Mouse (Mus musculus): ENCODE measurements around the gene Plcl2.
"Not testable (repeated sequence)": the region's sequence is repeated elsewhere in the genome, so short reads cannot be mapped to it uniquely, and the experiment has no call there.

Gene Plcl2

DNA sequence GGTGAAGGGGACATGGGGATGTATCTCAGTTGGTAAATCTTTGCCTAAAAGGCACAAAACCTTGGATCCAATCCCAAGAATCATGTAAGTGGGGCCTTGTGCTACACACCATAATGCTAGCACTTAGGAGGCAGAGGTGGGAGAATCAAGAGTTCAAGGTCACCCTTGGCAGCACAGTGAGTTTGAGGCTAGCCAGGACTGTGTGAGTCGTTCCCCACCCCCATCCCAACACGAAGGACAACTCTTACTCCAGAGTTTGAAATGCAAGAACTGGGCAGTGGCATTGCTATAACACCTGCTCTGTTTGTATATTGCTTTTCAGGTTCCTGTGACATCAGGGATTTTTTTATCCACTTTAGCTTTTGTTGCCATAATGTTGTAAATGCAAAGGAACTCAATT, 28.6 kb downstream of the Plcl2 start:
- DNase-seq = no peak

DNA sequence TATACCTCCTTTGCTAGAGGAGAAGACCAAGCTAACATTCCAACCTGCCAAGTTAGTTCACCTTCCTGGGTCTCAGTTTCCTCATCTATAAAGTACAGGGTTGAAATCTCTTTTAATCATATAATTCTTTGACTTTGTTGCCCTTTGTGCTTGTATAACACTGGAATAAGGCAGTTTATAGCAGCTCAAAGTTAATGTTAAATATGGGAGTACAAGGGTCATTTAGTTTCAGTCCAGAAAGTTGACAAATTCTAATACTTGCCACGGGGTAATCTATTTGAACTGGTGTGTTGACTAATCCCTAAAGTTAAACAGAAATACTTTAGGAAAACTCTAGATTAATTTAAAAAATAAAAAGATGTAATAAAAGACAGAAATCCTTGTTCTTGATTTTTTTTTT, 35.7 kb downstream of the Plcl2 start:
- no peak for DNase-seq

DNA sequence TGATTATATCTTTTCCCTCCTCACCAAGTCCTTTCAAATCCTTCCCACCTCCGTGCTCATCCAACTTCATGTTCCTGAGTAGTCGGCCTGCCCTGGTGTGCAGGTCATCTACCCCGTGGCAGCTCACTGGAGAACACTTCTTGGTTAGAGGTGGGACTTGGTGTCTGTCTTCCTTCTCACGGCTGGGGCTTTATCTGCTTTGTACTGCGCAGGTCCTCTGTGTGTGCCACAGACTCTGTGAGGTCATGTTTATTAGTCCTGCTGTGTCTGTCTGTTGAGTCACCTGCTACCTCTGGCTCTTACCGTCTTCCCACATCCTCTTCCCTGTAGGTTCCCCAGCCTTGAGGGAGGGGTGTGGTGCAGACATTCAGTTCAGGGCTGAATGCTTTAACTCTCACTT, 36.1 kb downstream of the Plcl2 start:
- no peak for DNase-seq

DNA sequence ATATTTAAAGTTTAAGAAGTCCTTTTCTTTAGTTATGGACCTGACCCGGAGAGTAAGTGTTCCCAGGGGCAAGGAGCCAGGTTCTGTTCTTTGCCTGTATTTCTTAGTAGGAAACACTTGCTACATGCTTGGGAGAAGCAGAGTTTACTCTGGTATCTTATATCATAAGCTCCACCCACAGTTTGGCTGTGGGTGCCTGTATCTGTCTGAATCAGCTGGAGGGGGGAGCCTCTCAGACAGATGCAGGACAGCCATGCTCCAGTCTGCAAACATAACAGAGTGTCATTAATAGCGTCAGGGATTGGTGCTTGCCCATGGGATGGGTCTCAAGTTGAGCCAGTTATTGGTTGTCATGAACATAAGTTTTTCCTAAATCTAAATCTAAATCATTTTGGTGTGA, 42.9 kb downstream of the Plcl2 start:
- no peak for DNase-seq

DNA sequence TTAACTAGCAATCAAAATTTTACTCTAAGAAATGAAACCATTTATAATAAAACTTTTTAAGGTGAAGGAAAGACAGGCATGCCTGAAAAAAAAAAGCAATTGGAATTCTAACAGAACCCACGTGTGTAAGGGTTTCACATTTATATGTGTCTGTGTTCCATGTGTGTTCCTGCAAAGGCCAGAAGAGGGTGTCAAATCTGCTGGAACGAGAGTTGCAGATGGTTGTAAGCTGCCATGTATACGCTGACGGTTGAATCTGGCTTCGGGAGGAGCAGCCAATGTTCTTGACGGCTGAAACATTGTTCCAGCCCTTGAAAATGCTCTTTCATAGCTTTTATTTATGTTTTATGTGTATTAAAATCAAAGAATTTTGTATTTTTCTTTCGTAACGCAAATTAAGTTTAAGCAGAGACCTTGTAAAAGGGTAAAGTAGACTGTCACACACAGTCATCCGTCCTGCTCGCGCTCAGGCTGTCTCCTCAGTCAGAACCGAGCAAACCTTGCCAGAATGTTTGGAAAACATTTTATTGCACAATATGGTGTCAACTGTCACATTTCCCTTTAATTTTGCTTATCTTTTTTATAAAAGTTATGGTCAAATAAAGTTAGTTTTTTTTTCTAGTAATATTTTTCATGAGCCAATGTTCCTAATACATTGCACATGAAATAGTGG, 48.5 kb downstream of the Plcl2 start:
- no peak for DNase-seq

DNA sequence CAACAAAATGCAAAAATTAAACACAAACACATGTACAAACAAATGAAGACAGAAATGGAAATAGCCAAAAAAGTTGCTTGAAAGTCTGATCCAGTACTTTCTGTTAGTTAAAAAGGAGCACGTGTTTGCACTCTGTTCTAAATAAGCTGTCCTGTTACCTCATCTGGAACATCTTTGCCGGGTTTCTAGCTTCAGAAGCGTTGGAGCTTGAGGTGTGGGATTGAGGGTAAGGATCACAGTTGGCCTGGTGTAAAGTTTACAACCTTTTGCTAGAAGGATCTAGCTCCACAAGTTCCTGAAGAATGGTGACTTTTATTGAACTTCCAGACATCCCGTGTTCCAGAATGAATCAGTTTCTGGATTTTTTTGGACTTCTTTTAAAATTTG, 49.0 kb downstream of the Plcl2 start:
- DNase-seq = no peak

DNA sequence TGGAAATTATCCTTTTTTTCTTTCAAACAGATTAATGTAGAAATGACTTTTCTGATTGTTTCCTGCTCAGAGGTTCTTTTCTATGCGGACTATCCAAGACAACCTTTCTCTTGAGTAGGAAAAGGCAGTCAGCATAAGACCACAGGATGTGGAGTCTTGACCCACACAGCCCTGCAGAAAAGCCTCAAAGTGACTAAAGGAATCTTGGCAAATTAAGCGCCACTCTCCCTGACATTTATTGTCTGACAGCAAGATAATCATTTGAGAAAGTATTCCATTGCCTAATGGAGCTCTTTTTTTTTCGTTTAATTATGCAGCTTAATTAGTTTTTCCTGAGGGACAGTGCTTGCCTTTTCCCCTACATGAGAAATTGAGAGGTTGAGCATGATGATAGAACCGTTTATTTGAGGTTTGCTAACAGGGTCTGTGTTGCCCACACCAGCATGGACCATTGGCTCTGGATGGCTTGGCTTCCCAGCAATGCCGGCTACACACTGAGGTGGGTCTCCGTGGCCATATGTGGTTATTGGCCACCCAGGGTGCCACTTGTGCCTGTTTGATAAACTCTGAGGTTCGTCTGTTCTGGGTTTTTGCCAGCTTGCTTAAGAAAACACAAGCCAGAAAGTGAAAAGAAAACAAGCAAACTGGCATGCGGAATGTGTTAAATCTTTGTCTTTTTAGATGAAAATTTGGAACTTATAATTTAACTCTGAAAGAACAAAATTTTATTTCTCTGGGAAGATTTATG, 56.3 kb downstream of the Plcl2 start:
- DNase-seq = no peak

DNA sequence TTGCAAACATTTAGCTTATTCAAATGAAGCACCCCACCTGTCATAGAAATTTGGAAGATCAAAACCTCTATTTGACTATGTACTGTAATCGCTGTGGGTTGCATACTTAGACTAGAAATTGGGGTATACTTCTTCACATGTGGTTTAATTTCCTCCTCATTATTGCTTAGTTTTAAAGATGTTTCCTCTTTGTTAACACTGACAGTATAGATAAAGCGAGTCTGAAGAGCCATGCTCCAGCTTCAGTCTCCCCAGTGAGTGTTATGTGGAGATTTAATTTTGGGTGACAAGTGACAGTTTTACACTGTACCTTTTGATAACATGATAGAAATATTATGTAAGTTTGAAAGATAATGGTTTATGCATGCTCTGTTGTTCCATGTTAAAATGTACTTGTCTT, 59.6 kb downstream of the Plcl2 start:
- no peak for DNase-seq

DNA sequence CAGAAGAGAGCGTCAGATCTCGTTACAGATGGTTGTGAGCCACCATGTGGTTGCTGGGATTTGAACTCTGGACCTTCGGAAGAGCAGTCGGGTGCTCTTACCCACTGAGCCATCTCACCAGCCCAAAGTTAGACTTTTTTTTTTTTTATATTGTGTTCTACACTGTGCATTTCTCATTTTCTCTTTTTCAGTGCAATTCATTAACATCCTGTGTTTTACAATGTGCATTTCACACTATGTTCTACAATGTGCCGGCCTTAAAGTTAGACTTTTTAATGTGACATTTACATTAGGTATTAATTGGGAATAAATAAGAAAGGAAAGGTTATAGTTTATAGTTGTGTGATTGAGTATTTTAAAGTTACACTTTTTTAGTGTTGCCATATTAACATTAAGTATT, 61.0 kb downstream of the Plcl2 start:
- not testable (repeated sequence) for DNase-seq

DNA sequence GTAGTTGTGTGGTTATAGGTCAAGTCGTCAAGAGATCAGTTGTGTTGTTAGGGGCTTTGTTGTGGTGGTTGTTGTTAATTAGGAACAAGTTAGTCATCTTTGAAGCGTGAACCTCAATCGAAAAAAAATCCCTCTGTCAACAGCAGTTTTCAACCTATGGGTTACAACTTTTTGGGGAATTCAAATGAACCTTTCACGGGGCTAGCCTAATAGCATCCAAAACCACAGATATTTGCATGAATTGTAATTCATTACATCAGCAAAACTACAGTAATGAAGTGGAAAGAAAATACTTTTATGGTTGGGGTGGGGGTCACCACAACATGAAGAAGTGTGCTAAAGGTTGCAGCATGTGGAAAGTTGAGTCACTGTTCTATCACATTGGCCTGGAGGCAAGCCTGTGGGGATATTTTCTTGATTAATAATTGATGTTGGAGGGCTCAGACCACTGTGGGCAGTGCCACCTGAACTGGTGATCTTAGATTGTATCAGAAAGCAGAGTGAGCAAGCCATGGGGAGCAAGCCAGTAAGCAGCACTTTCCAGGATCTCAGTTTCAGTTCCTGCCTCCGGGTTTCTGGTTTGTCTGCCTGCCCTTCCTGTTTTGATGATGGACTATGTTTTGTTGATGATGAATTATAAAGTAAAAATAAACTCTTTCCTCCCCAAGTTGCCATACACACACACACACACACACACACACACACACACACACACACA, 61.6 kb downstream of the Plcl2 start:
- DNase-seq = no peak

DNA sequence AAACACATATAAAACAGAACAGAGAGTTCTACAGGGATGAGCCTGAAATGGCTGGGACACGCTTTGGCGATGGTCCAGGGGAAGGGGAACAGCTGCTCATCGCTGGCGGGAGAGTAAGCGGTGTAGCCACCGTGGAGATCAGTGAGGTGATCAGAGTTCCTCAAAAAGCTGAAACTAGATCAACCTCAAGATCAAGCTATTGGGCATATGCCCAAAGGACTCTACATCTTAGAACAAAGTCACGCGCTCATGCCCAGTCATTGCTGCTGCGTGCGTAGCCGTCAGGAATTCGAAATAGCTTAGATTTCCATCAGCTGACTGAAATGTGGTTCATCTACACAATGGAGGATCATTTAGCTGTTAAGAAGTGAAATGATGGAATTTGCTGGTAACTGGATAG, 65.0 kb downstream of the Plcl2 start:
- DNase-seq = no peak

DNA sequence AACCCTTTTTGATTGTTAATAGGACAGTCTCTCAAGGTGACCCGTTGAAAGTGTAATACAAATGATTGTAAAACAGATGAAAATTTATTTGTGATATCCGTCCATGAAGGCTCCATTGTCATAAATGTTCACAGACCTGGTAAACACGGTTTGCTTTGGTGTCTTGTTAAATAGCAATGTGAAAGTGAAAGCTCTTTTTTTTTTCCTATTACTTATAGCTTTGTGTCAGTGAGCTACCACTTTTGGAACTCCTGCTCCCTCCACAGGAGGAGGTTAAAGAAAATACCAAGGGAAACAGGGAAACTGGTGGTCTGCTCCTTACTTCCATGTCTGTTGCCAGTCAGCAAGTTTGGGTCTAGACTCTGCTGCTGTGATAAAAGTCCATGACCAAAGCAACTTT, 71.2 kb downstream of the Plcl2 start:
- DNase-seq = no peak

DNA sequence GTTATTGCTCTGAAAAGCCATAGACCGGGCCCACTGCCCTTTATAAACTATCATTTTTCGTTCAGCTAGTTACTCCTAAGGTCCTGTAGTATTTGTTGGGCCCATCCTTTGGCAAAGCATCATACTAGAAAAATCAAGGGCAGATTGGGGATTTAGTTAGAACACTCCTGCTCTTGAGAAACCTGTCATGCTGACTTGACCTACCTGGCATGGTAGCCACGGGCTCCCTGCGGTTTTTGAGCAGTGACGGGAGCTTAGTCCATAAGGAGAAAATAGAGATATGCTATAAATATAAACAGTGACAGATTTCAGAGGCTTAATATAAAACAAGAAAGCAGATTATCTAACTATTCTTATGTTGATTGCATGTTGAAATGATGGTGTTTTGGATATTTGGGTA, 77.6 kb downstream of the Plcl2 start:
- no peak for DNase-seq

DNA sequence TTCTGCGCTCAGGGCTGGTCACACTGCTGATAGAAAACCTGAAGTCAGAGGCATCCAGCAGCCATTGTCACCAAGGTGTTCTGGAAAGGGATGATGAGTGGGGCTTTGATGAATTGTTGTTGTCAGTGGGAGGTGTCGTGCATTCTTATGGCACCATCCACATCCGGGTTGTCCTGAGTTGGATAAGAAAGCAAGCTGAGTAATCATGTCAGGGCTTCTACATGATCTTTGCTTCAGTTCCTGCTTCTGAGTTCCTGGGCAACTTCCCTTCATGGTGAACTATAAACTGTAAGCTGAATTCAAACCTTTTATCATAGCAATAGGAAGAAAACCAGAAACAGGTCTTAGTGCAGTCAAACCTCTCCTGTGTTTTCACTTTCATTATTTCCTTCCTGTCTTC, 78.7 kb downstream of the Plcl2 start:
- no peak for DNase-seq

DNA sequence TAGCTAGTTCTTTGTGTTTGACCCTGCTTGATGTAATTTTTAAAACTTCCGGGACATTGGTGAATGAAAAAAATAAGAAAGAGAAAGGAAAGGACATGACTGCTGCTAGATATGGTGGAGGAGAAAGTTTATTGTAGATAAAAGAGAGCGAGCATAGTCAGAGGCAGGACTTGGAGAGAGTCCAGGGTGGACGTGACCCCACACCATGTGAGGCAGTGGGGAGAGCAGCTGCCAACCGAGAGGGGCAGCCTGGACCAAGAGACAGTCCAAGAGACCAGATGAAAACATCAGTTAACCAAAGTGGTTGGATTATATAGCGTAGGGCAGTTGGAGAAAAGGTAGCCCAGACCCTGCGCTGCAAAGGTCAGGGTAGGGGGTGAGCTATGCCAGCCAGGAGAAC, 91.0 kb downstream of the Plcl2 start:
- DNase-seq = no peak

DNA sequence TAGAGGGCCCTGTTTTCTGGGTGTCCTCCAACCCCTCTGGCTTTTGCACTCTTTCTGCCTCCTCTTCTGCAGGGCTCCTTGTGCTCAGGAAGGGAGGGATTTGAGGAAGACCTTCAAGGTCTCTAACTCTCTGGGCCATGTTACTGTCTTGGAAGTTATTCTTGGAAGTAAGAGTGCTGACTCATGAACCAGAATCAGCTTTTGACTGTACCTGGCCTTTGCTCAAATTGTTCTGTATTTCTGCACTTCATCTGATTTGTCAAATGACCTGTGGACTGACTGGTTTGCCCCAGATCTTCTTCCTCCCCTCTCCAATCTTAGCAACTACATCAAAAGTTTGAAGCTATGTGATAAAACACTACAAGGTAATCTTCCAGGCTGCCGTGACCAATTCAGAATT, 91.5 kb downstream of the Plcl2 start:
- DNase-seq = no peak

DNA sequence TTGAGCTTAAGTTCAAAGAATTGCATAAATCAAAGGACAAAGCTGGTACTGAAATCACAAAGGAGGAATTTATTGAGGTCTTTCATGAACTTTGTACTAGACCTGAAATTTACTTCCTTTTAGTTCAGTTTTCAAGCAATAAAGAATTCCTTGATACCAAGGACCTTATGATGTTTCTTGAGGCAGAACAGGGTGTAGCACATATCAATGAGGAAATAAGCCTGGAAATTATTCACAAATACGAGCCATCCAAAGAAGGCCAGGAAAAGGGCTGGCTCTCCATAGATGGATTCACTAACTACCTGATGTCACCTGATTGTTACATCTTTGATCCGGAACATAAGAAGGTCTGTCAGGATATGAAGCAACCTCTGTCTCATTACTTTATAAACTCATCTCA, 97.7 kb downstream of the Plcl2 start:
- DNase-seq = no peak

DNA sequence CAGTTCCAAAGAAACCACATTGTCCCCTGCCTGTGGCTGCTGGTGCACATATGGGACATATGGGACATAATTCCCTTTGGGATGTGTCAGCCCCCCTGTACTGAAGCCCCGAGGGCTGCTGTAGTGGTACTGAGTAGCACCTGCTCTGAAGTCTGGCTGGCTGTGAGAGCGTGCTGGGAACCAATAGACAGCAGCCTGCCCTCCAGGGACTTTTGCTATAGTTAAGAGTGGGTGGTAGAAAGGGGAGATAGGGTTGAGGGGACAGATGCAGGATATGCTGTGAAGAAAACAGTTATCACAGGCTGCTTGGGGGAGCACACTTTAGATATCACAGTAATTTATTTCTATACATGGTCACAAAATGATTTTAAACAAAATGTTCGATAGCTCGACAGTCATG, 100.7 kb downstream of the Plcl2 start:
- no peak for DNase-seq

DNA sequence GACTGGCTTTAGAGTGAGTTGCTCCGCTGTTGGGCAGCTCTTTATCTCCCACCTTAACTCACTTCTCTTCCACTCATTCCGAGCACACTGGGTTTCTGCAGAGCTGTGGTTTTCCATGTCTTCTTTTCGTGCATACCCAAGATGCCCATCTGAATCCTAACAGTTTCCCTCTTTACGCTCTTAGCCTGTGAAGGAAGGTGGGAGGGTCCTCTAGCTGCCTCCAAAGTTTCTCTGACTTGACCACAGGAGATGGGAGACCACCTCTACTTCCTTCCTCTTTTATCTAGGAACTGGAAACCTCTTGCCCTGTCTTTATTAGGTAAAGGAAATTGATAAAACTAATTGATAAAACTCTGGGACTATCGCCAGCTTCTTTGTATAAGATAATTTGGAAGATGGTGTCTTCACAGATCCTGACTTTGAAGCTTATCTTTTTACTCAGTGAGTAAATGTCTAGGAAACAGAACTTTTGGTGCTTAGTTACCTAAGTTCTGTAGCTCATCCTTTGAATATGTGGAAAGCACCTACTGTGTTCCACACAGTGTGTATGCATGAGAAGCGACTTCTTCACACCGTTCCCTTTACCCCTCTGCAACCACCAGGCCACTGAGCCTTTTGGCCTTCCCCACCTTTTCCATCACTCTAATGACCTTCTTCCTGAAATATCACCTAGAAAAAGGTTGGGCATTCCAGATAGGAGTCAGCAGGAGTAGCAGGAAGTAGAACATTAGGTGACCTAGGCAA, 111.8 kb downstream of the Plcl2 start:
- DNase-seq = no peak

DNA sequence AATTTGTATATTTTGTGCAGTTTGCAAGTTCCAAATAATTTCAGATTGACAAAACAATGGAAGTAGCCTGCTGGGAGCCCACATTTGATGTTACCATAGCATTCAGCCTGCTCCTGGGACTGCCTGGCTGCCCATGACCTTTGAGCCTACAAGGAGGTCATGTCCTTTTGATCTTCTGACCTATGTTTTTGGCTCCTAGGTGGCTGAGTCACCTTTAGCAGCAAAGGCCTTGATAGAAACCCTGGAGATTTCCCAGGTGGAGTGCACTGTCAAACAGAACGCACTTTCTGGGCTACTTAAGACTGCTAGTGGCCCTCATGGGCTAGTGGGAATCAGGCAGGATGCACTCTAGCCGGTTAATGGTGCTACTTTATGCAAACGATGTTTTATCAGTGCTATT, 112.8 kb downstream of the Plcl2 start:
- DNase-seq = no peak

DNA sequence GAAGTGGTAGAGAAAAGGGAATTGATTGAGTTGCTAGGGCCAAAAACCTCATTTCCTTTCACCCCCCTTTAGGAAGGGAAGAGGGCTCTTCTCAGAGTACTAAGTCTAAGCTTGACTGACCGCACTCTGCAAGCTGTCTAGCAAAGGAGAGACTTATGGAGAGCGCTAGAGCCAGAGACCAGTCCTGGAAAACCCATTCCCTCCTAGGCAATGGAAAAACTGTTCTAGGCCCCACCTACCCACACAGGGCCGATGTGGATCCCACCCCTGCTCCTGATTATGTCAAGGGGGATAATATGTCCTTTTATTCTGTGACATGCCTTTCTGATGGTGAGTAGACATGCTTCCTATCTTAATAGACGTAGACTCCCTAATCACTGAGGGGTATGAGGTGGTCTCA, 116.4 kb downstream of the Plcl2 start:
- no peak for DNase-seq

DNA sequence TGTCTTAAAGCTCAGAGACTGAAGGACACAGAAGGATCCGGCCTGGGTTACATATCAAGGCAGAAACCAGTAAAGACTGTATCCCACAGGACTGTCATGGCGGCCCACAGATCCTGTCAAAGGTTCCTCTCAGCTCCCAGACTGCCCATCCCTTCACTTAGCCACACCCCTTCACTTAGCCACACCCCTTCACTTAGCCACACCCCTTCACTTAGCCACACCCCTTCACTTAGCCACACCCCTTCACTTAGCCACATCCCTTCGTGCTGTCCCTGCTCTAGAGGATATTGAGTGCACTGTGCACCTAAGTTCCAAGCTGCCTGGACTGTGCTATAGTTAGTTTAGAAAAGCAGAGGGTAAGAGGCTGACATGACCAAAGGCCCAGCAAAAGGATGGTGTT, 118.5 kb downstream of the Plcl2 start:
- DNase-seq = no peak

DNA sequence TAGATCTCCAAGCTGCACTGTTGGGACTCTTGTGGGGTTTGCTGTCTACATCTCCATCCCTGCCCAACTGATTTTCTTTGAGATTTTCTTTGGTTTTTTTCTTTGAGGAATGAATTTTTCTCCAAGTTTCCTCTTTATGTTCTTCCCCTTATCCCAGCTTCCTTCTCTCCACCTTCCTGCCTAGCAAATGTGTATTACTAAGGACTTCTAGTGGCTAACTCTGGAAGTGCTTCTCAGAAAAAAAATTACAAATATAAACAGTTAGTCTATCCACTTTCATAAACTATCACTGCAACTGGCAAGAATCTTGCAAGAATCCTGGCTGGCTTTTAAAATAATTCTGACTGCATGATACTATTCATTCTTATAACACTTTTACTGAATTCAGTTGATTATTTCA, 119.5 kb downstream of the Plcl2 start:
- DNase-seq = no peak

DNA sequence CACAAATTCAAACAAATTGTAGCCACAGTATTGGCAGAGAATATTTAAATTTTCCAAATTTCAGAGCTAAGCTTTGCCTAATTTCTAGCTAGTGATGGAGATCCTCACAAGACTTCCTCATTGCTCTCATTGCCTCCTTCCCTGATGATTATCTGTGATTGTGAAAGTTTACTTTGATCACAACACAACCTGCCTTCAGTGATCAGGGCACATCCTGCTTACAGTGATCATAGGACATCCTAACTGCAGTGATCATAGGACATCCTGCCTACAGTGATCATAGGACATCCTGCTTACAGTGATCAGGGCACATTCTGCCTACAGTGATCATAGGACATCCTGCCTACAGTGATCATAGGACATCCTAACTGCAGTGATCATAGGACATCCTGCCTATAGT, 121.8 kb downstream of the Plcl2 start:
- not testable (repeated sequence) for DNase-seq

All from thymus, adult 18-20 months (tissue).